Mouse (Mus musculus) G1E (cell line): ENCODE data around the gene Kdm1b.
A peak's percentile ranks its signal among the peaks of the same experiment; 100 is the strongest.

Source experiments
- CTCF ChIP-seq: IDR thresholded peaks from 2 replicates; pipeline ENCODE4 v1.5.1; 2012; ENCODE audit warnings: low read depth, low read length, inconsistent platforms, mixed read lengths
- GATA1 ChIP-seq: IDR thresholded peaks from 2 replicates; pipeline ENCODE4 v1.6.1; 2012; ENCODE audit warnings: borderline replicate concordance, low read length, inconsistent platforms, mixed read lengths
- TAL1 ChIP-seq: conservative IDR thresholded peaks from 2 replicates; pipeline ENCODE4 v1.6.1; 2012; ENCODE audit warnings: low read depth, low read length, inconsistent platforms, mixed read lengths

GRCm38 (mm10) chr13:47112924-47113323 is 69.6 kb downstream of the Kdm1b start:
- TF ChIP-seq CTCF (no peak), GATA1 (no peak), TAL1 (peak; percentile 83)
